Mouse (Mus musculus): ENCODE results near the gene Skint5. TPM values are rescaled to one million over a fixed set of nuclear protein-coding genes. Genes with fewer than 3 reads are reported as not detected.

The Skint5 gene
- not detected in 2 replicates for total RNA-seq (2017)

GRCm38 (mm10) chr4:113999403-113999802 is at the start of gene Skint5:
Skint5 (minus strand) TSS chr4:113999503.
- ATAC-seq (replicated peaks; ENCODE audit: low read depth, poor library complexity, severe bottlenecking), result no peak

- ATAC-seq (replicated peaks; ENCODE audit: low read depth, poor library complexity, severe bottlenecking), result no peak
These were observed 42.0 kb downstream of the Skint5 start for GRCm38 (mm10) chr4:113957343-113957742.

- no peak for ATAC-seq (replicated peaks; ENCODE audit: low read depth, poor library complexity, severe bottlenecking)
These were observed 235.1 kb downstream of the Skint5 start for GRCm38 (mm10) chr4:113764182-113764581.

- no peak for ATAC-seq (replicated peaks; ENCODE audit: low read depth, poor library complexity, severe bottlenecking)
These were observed 235.6 kb downstream of the Skint5 start for GRCm38 (mm10) chr4:113763684-113764083.

GRCm38 (mm10) chr4:113448230-113448629 is 551.1 kb downstream of the Skint5 start:
- ATAC-seq (replicated peaks; ENCODE audit: low read depth, poor library complexity, severe bottlenecking), result 0 out of 2 replicates have a peak, but pooled peaks have one; percentile 47

Other genes with a start within 250 kb of the Skint5 start
- not detected in 2 replicates for gene Skint11, start 163.9 kb upstream of the Skint5 start, total RNA-seq (2017)